Mouse (Mus musculus) C2C12 (cell line): Measurements from ENCODE around the gene Bbx. TPM values are rescaled to one million over a fixed set of nuclear protein-coding genes. Genes with fewer than 3 reads are reported as not detected.

ENCODE experiments used
- H3K27me3 ChIP-seq: one replicate; pipeline ENCODE4 v1.6.1; 2011; ENCODE audit not compliant: control insufficient read depth, insufficient read depth, insufficient read length
- H3K36me3 ChIP-seq: one replicate; pipeline ENCODE4 v1.6.1; 2011; ENCODE audit not compliant: control insufficient read depth, insufficient read depth
- H3K4me3 ChIP-seq: one replicate; pipeline ENCODE4 v1.5.1; 2011; ENCODE audit warnings: mild to moderate bottlenecking, control low read depth; ENCODE audit not compliant: poor library complexity, insufficient read depth, severe bottlenecking
- H3K79me2 ChIP-seq: one replicate; pipeline ENCODE4 v1.6.1; 2011; ENCODE audit not compliant: control insufficient read depth, insufficient read depth
- H3K79me3 ChIP-seq: one replicate; pipeline ENCODE4 v1.6.1; 2011; ENCODE audit warnings: low read depth, control low read depth
- H3ac ChIP-seq: one replicate; pipeline ENCODE3; 2011; ENCODE audit warnings: low read depth; ENCODE audit not compliant: control insufficient read depth, insufficient read length
- CEBPB ChIP-seq: IDR thresholded peaks from one replicate; pipeline ENCODE4 v1.6.1; 2011; ENCODE audit warnings: low read depth, mild to moderate bottlenecking, control low read depth, moderate library complexity
- CTCF ChIP-seq: IDR thresholded peaks from one replicate; pipeline ENCODE4 v1.5.1; 2011; ENCODE audit not compliant: control insufficient read depth, insufficient read depth, insufficient read length
- FOSL1 ChIP-seq: IDR thresholded peaks from one replicate; pipeline ENCODE4 v1.8.0; 2011; ENCODE audit warnings: mild to moderate bottlenecking, low read length; ENCODE audit not compliant: poor library complexity, insufficient read depth, severe bottlenecking
- MAX ChIP-seq: IDR thresholded peaks from one replicate; pipeline ENCODE4 v1.6.1; 2011; ENCODE audit warnings: mild to moderate bottlenecking, control low read depth
- MYOD1 ChIP-seq: IDR thresholded peaks from one replicate; pipeline ENCODE4 v1.6.1; 2011; ENCODE audit warnings: low read depth; ENCODE audit not compliant: control insufficient read depth, insufficient read length
- MYOG ChIP-seq: IDR thresholded peaks from one replicate; pipeline ENCODE4 v1.6.1; 2011; ENCODE audit not compliant: control insufficient read depth, insufficient read length; ENCODE audit errors: extremely low read depth
- USF1 ChIP-seq: IDR thresholded peaks from one replicate; pipeline ENCODE4 v1.6.1; 2011; ENCODE audit warnings: low read depth, mild to moderate bottlenecking, control low read depth, moderate library complexity
- long read RNA-seq, 2 experiments: library from polyadenylated mRNA; unstranded; transcript quantifications; one replicate each; pipeline ENCODE4 v2.0.0; 2019 to 2020
- polyA plus RNA-seq: library from polyadenylated mRNA; unstranded; fragments of >200 nt; fragmentation: generic; extraction: Trizol; gene quantifications from one replicate; pipeline ENCODE4 v1.2.1, GENCODE M21; 2012; ENCODE audit warnings: missing spikeins

Gene Bbx
- 4.9 TPM for polyA plus RNA-seq
- long read RNA-seq, experiment 1, partial matches to known transcripts = 30 of 50 reads
- long read RNA-seq, experiment 1, other reads (novel, unspliced or antisense) = 19 of 50 reads
- long read RNA-seq, experiment 2, full-length matches to known transcripts = 13 of 179 reads
- long read RNA-seq, experiment 2, partial matches to known transcripts = 114 of 179 reads
- long read RNA-seq, experiment 2, other reads (novel, unspliced or antisense) = 52 of 179 reads

DNA sequence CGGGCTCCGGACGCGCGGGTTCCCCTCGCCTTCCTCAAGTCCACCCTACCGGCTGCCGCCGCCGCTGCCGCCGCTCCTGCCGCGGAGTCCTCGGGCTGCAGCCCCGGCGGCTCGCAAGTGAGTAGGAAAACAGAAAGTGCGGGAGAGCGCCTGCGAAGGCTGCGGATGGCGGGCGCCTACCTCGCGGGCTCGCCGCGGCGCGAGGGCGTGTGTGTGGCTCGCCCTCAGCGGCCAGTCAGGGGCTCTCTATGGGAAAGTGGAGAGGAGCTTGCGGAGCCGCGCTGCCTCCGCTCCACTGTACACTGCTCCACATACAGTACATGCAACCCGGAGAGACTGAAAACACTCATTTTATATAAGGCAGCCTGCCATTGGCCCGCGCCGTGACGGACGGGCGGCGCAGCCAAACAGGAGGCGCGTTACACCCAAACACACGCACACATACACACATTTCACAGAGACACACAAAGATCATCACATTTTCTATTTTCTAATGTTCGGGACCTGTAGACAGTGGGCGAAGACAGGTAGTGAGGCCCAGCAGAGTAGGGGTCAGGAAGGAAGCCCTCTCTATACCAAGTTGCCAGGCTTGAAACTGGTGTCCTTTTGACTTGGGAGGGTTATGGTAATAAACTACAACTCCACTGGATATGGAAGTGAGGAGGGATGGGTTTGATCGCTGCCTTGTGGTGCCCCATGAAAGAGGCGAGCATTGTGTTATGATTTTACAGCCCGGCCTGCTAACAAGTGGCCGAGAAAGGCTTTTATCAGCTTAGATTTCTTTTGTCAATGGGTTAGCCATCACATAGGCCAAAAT is at the start of gene Bbx:
Bbx (minus strand) TSS at position 329 of the 817 bp plus-strand sequence.
- Histone ChIP-seq H3K27me3 (no peaks in the 10 kb centered on the region), H3K36me3 (peaks cover 4% of the 10 kb centered on the region), H3K79me3 (peaks cover 4% of the 10 kb centered on the region), H3ac (peak within 1 kb of the TSS; percentile 85), H3K4me3 (peak within 1 kb of the TSS; percentile 74), H3K79me2 (peaks cover 26% of the 10 kb centered on the region)
- TF ChIP-seq CEBPB (no peak), MYOG (no peak), USF1 (no peak), MAX (no peak), MYOD1 (no peak), CTCF (no peak), FOSL1 (no peak)

DNA sequence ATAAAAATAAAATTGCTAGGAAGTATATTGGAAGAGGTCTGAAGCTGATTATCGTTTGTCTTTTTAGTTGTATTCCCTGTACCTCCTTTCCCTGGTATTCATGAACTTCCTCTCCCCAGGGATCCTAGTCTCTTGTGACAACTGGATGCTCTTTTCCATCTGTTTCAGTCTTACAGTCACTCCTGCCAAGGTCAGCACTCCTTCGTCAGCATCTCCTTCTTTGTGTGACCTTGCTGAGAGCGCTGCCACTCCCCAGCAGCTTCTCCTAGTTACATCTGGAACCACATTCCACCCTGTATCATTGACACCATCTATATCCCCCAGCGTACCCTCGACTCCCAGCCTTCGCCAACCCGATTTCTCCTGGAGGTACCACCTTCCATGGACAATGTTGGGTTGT is 49.7 kb upstream of the Bbx start:
- Histone ChIP-seq H3K79me3 (no peaks in the 10 kb centered on the region), H3ac (no peak overlapping the region), H3K4me3 (no peak overlapping the region), H3K36me3 (no peaks in the 10 kb centered on the region), H3K79me2 (no peaks in the 10 kb centered on the region), H3K27me3 (no peaks in the 10 kb centered on the region)
- TF ChIP-seq FOSL1 (no peak), CEBPB (no peak), MYOD1 (no peak), MYOG (no peak)

DNA sequence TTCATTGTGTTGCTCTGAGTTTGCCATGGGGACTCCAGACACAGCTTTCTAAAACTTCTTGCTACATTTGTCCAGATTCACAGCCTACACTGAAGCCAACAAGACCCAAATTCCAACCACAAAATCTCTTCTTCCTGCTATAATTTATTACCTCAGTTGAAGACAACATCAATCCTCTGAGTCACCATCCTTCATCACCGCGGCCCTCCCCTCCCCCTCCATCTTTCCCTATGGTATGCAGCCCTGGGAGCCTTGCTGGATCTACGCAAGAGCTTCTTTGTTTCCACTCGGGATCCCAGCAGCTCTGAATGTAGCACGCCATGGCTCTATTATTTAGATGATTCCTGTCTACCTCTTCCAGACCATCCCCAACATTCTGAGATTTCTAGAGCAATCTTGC is 49.2 kb upstream of the Bbx start:
- Histone ChIP-seq H3K4me3 (no peak overlapping the region), H3ac (no peak overlapping the region), H3K36me3 (no peaks in the 10 kb centered on the region), H3K79me2 (no peaks in the 10 kb centered on the region), H3K79me3 (no peaks in the 10 kb centered on the region), H3K27me3 (no peaks in the 10 kb centered on the region)
- TF ChIP-seq MYOD1 = no peak
- no peak for TF ChIP-seq MAX
- no peak for TF ChIP-seq FOSL1
- TF ChIP-seq CEBPB = no peak
- TF ChIP-seq MYOG = no peak
- no peak for TF ChIP-seq USF1
- TF ChIP-seq CTCF = no peak

DNA sequence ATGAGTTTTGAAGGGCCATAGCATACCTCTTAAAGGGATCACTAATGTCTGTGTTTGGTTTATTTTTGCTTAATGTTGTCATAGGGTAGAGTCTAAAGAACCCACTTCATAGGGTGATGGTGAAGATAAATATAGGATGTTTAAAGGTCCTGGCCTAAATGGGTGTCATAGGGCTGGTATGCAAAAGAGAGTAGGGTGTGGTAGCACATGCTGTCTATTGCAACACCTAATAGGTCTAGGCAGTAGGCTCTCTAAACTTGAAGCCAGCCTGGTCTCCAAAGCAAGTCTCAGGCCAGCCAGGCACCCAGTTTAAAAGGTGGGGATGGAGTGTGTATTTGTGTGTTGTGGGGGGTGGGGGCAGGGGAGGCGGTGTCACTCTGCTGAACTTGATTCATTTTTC is 46.5 kb upstream of the Bbx start:
- H3K4me3 ChIP-seq = no peak overlapping the region
- H3K79me2 ChIP-seq = no peaks in the 10 kb centered on the region
- no peaks in the 10 kb centered on the region for H3K27me3 ChIP-seq
- TF ChIP-seq CTCF = no peak
- TF ChIP-seq MAX = peak; percentile 50
- no peak for TF ChIP-seq FOSL1
- TF ChIP-seq CEBPB = peak; percentile 90
- TF ChIP-seq MYOG = no peak
- no peak for TF ChIP-seq USF1
- no peak for TF ChIP-seq MYOD1
- no peaks in the 10 kb centered on the region for H3K36me3 ChIP-seq
- H3ac ChIP-seq = no peak overlapping the region
- H3K79me3 ChIP-seq = no peaks in the 10 kb centered on the region

DNA sequence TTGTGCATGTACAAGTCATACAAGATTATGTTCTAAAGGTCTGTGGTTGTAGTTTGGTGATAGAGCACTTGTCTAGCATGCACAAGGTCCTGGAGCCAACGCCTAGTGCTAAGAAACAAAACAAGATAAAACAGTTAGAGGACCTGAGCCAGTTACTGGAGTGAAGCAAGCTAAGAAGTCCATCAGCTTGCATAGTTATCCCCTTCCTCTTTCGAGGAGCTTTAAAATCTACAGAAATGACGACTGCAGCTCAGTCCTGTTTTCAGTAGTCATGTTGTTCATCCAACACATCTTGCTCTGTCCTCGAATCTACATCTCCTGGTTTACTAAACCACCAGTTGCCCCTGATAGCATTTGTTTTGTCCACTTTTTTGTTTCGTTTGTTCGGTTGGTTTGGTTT is 45.4 kb upstream of the Bbx start:
- TF ChIP-seq MYOD1 (no peak), MAX (no peak), MYOG (no peak), CTCF (no peak), CEBPB (no peak), FOSL1 (no peak), USF1 (no peak)
- H3ac ChIP-seq = no peak overlapping the region

DNA sequence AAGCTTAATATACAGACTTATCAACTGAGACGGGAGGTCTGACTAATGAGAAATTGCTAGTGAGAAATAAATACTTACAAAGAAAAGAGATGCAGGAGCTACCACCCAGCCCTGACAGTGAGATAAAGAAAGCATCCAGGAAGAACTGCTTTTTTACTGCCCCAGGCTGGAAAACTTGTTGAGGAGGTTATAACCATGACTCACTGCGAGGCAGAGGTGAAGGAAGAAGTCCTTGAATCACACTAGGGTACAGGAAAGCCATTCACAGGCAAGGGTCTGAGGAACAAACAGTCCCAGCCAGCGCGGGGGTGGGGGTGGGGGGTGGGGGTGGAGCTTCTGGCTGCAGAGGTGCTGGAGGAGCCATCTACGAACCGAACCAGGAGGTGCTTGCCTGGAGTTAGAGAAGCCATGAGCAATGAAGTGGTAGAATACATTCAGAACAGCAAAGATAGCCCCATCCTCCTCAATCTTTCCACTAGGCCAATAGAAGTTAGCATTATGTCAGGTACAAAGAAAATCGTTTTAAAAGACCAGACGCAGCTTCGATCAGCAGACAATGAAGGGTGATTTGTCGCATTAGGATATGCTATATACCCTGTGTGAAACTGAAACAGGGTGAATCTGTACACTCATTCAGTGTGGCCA is 30.2 kb upstream of the Bbx start:
- Histone ChIP-seq H3ac (no peak overlapping the region), H3K4me3 (no peak overlapping the region), H3K79me3 (no peaks in the 10 kb centered on the region), H3K79me2 (no peaks in the 10 kb centered on the region), H3K27me3 (no peaks in the 10 kb centered on the region), H3K36me3 (no peaks in the 10 kb centered on the region)
- TF ChIP-seq CEBPB (no peak), MYOG (no peak), USF1 (no peak), MYOD1 (no peak), MAX (no peak), CTCF (no peak), FOSL1 (no peak)

More for the DNA sequence above, 45.4 kb upstream of the Bbx start:
- H3K79me3 ChIP-seq = no peaks in the 10 kb centered on the region
- H3K4me3 ChIP-seq = no peak overlapping the region
- no peaks in the 10 kb centered on the region for H3K27me3 ChIP-seq
- H3K36me3 ChIP-seq = no peaks in the 10 kb centered on the region
- H3K79me2 ChIP-seq = no peaks in the 10 kb centered on the region
